Mouse (Mus musculus): ENCODE measurements around the gene Gm20388. TPM values are rescaled to one million over a fixed set of nuclear protein-coding genes. Genes with fewer than 3 reads are reported as not detected.

Gene Gm20388
- polyA plus RNA-seq, 1 experiment from 2014 or later: 8.3 TPM

- no peak overlapping the region for H3K4me3 ChIP-seq (ENCODE audit: low read depth, low read length)
- ATAC-seq (replicated peaks; ENCODE audit: low FRiP score, low TSS enrichment, low read depth) (no peak; the same call in 1 of the 2 replicates), DNase-seq (ENCODE audit: low spot score) (peak; percentile 69)
- peak overlapping the region; percentile 12 for H3K4me2 ChIP-seq (ENCODE audit: low read length)
- H3K27ac ChIP-seq (ENCODE audit: low read depth): peak overlapping the region; percentile 65; the same call in 1 of the 2 replicates
- H3K4me1 ChIP-seq (replicated peaks; ENCODE audit: control insufficient read depth, insufficient read depth, low read length): peaks cover 49% of the 10 kb centered on the region
- no peaks in the 10 kb centered on the region for H3K36me3 ChIP-seq (ENCODE audit: control insufficient read depth, insufficient read depth, low read length)
- WGBS: 17% methylated on average over 16 of the region's 16 CpGs
- no peaks in the 10 kb centered on the region for H3K27me3 ChIP-seq (replicated peaks; ENCODE audit: control insufficient read depth, insufficient read depth, low read length)
- H3K9me3 ChIP-seq (ENCODE audit: control insufficient read depth, low read length): no peaks in the 10 kb centered on the region
- no peak overlapping the region for H3K9ac ChIP-seq (ENCODE audit: low read length)
These were observed 2729.0 kb downstream of the Gm20388 start for GRCm38 (mm10) chr8:122639521-122640248.

DNA sequence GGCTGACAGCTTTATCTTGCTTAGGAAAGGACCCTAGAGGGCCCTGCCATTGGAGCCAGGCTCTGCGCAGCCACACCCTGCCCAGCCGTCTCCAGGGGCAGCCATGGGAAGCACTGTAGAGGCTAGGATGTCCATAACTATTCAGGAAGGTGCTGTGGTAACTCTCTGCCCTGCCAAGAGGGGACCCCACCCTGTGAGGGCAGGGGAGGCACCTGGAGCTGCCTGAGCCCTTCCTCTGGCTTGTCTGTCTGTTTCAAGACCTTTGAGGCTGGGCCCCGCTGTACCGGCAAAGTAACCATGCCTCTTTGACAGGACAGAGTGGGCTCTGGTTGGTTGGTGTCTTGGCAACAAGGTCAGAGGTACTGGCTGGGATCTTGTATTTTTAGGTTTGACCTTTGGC is 2730.2 kb downstream of the Gm20388 start:
- H3K27ac ChIP-seq (ENCODE audit: low read depth): no peak overlapping the region
- no peak overlapping the region for H3K9ac ChIP-seq (ENCODE audit: low read length)
- H3K4me3 ChIP-seq (ENCODE audit: low read depth, low read length): no peak overlapping the region
- peaks cover 44% of the 10 kb centered on the region for H3K4me1 ChIP-seq (replicated peaks; ENCODE audit: control insufficient read depth, insufficient read depth, low read length)
- ATAC-seq (replicated peaks; ENCODE audit: low FRiP score, low TSS enrichment, low read depth) (no peak), DNase-seq (ENCODE audit: low spot score) (no peak)
- H3K36me3 ChIP-seq (ENCODE audit: control insufficient read depth, insufficient read depth, low read length): no peaks in the 10 kb centered on the region
- H3K4me2 ChIP-seq (ENCODE audit: low read length): no peak overlapping the region
- no peaks in the 10 kb centered on the region for H3K27me3 ChIP-seq (replicated peaks; ENCODE audit: control insufficient read depth, insufficient read depth, low read length)
- 73% methylated on average over 4 of the region's 4 CpGs for WGBS
- no peaks in the 10 kb centered on the region for H3K9me3 ChIP-seq (ENCODE audit: control insufficient read depth, low read length)

DNA sequence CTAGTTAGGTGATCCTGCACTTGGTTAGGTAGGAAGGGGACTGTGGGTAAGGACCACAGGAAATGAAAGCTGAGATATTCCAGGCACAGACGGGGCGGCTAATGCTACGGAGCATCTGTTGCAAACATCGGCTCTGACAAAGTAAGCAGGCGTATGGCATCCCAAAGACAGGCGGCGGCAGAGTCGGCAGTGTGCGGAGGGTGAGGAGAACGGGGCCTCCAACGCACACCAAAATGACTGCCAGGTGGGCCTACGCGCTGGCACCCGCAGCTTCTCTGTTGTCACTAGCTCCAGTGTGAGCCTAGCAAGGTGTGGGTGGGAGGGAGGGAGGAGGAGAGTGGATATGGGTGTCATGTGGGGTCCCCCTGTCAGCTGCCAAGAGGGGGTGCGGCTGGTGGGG is 2730.8 kb downstream of the Gm20388 start:
- Histone ChIP-seq H3K36me3 (ENCODE audit: control insufficient read depth, insufficient read depth, low read length) (no peaks in the 10 kb centered on the region), H3K4me1 (replicated peaks; ENCODE audit: control insufficient read depth, insufficient read depth, low read length) (peaks cover 40% of the 10 kb centered on the region), H3K4me2 (ENCODE audit: low read length) (no peak overlapping the region), H3K27ac (ENCODE audit: low read depth) (no peak overlapping the region), H3K9ac (ENCODE audit: low read length) (no peak overlapping the region), H3K9me3 (ENCODE audit: control insufficient read depth, low read length) (no peaks in the 10 kb centered on the region), H3K27me3 (replicated peaks; ENCODE audit: control insufficient read depth, insufficient read depth, low read length) (no peaks in the 10 kb centered on the region), H3K4me3 (ENCODE audit: low read depth, low read length) (no peak overlapping the region)
- no peak for DNase-seq (ENCODE audit: low spot score)
- ATAC-seq (replicated peaks; ENCODE audit: low FRiP score, low TSS enrichment, low read depth): no peak
- WGBS: 56% methylated on average over 15 of the region's 15 CpGs

DNA sequence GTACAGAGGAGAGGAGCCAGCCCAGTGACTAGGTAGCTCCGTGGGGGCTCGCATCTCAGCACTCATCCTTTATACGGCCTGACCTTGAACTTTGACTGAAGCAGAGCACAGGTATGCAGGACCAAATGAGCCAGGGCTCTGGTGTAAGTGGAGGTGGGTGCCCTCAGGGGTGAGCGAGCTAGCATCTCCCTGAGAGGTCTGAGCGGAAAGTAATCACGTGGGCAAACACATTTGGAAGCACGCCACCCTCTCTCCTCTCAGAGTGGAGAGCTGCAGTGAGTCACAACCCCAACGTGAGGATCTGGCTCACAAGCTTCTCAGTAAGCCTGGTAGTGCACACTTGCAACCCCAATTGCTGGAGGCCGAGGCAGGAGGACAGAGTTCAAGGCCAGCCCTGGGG is 2731.4 kb downstream of the Gm20388 start:
- Histone ChIP-seq H3K9me3 (ENCODE audit: control insufficient read depth, low read length) (no peaks in the 10 kb centered on the region), H3K4me2 (ENCODE audit: low read length) (no peak overlapping the region), H3K4me1 (replicated peaks; ENCODE audit: control insufficient read depth, insufficient read depth, low read length) (peaks cover 33% of the 10 kb centered on the region), H3K27ac (ENCODE audit: low read depth) (no peak overlapping the region), H3K27me3 (replicated peaks; ENCODE audit: control insufficient read depth, insufficient read depth, low read length) (no peaks in the 10 kb centered on the region), H3K36me3 (ENCODE audit: control insufficient read depth, insufficient read depth, low read length) (no peaks in the 10 kb centered on the region), H3K9ac (ENCODE audit: low read length) (no peak overlapping the region), H3K4me3 (ENCODE audit: low read depth, low read length) (no peak overlapping the region)
- ATAC-seq (replicated peaks; ENCODE audit: low FRiP score, low TSS enrichment, low read depth) (no peak), DNase-seq (ENCODE audit: low spot score) (no peak)
- whole genome bisulfite sequencing: 57% methylated on average over 9 of the region's 9 CpGs

DNA sequence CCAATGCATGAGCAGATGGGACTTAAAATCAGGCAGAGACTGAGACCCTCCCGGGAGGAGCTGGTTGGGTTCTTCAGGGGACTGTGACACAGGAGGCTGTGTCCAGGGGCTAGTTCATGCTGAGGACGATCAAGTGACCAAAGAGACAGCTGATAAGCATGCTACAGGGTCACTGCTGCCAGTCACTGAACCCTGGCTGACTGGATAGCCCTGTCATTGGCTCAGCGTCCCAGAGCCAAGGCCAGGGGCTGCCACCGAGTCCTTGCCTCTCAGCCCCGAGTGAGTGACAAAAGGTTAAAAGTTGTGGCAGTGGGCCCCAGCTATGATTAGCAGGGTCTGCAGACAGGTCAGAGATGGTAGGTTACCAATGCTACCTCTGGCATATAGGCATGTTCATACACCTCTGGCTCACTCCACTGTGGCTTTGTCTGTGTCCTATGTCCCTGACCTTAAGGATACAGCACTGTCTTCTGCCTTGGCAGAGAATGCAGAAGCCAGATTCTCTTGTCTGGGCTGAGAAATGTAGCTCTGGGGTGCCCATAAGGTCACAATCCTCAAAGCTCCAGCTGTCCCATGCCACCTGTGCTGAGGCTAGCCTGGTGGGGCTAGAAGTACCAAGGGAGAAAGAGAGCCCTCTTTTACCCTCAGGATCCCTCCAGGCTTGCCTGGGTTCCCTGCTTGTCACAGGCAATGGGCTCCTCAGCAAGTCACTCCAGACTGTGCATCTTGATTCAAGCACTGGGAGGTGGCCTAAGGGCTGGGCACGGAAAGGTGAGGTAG is 2733.7 kb downstream of the Gm20388 start:
- no peaks in the 10 kb centered on the region for H3K36me3 ChIP-seq (ENCODE audit: control insufficient read depth, insufficient read depth, low read length)
- H3K27me3 ChIP-seq (replicated peaks; ENCODE audit: control insufficient read depth, insufficient read depth, low read length): no peaks in the 10 kb centered on the region
- no peak overlapping the region for H3K27ac ChIP-seq (ENCODE audit: low read depth)
- H3K4me2 ChIP-seq (ENCODE audit: low read length): no peak overlapping the region
- H3K9me3 ChIP-seq (ENCODE audit: control insufficient read depth, low read length): no peaks in the 10 kb centered on the region
- H3K4me1 ChIP-seq (replicated peaks; ENCODE audit: control insufficient read depth, insufficient read depth, low read length): peaks cover 28% of the 10 kb centered on the region
- DNase-seq (ENCODE audit: low spot score) (no peak), ATAC-seq (replicated peaks; ENCODE audit: low FRiP score, low TSS enrichment, low read depth) (no peak)
- no peak overlapping the region for H3K9ac ChIP-seq (ENCODE audit: low read length)
- no peak overlapping the region for H3K4me3 ChIP-seq (ENCODE audit: low read depth, low read length)
- 78% methylated on average over 6 of the region's 6 CpGs for WGBS

DNA sequence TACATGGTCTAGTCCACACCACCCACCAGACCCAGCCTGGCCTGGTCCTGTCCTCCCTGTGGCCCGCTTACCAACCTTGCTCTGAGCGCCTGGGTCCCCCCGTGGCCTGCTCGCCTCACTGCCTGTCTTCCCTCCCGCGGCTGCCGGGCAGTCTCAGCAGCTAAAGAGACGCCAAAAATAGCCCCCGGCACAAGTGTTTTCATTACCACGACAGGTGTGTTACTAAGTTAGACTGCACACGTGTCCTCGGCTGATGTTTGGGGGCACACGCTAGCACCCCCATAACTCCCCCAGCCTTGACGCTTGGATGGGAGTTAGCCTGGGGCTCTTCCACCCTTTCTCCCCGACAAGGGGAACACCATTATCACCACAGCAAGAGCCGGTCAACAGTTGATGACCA is 2735.7 kb downstream of the Gm20388 start:
- Histone ChIP-seq H3K27me3 (replicated peaks; ENCODE audit: control insufficient read depth, insufficient read depth, low read length) (no peaks in the 10 kb centered on the region), H3K4me1 (replicated peaks; ENCODE audit: control insufficient read depth, insufficient read depth, low read length) (peaks cover 11% of the 10 kb centered on the region), H3K36me3 (ENCODE audit: control insufficient read depth, insufficient read depth, low read length) (no peaks in the 10 kb centered on the region), H3K27ac (ENCODE audit: low read depth) (no peak overlapping the region), H3K4me2 (ENCODE audit: low read length) (no peak overlapping the region), H3K9me3 (ENCODE audit: control insufficient read depth, low read length) (no peaks in the 10 kb centered on the region), H3K4me3 (ENCODE audit: low read depth, low read length) (no peak overlapping the region), H3K9ac (ENCODE audit: low read length) (no peak overlapping the region)
- 88% methylated on average over 16 of the region's 16 CpGs for WGBS
- ATAC-seq (replicated peaks; ENCODE audit: low FRiP score, low TSS enrichment, low read depth): no peak
- no peak for DNase-seq (ENCODE audit: low spot score)

DNA sequence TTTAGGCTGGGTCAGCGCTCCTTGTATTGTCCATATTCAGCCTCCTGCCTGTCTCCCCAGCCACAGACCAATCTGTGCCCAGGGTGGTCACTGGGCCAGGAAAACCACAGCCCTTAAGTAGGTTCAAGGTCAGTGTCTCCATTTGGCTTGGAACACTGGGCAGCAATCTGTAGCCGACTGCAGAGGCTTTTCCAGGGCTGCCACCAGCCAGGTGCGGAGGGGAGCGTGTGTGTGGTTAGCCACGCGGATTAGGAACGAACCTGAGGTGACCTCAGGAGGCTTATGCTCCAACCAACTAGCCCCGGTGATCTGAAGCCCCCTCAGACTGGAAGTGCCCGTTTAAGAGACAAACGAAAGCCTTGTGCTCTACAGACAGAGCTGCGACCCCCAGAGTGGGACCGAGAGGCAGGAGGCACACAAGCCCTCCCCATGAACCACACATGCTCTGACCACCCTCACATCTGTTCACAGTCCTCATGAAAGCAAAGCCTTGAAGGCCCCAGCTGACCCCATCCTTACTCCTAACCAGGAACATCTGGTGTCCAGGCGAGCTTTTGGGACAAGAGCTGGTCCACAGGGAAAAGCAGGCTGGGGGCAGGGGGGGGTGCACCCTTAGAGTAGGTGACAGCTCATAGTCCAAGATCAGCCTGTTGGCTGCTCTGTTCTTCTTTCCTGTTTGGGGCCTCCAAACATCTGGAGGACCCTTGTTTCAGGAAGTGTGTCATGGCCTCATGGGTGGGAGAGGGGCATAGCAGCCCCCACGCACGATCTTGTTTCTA is 2737.7 kb downstream of the Gm20388 start:
- H3K9me3 ChIP-seq (ENCODE audit: control insufficient read depth, low read length): no peaks in the 10 kb centered on the region
- H3K4me3 ChIP-seq (ENCODE audit: low read depth, low read length): no peak overlapping the region
- no peak overlapping the region for H3K9ac ChIP-seq (ENCODE audit: low read length)
- H3K27ac ChIP-seq (ENCODE audit: low read depth): no peak overlapping the region
- ATAC-seq (replicated peaks; ENCODE audit: low FRiP score, low TSS enrichment, low read depth) (no peak), DNase-seq (ENCODE audit: low spot score) (no peak)
- peaks cover 17% of the 10 kb centered on the region for H3K4me1 ChIP-seq (replicated peaks; ENCODE audit: control insufficient read depth, insufficient read depth, low read length)
- H3K36me3 ChIP-seq (ENCODE audit: control insufficient read depth, insufficient read depth, low read length): no peaks in the 10 kb centered on the region
- H3K27me3 ChIP-seq (replicated peaks; ENCODE audit: control insufficient read depth, insufficient read depth, low read length): no peaks in the 10 kb centered on the region
- WGBS: 64% methylated on average over 15 of the region's 15 CpGs
- no peak overlapping the region for H3K4me2 ChIP-seq (ENCODE audit: low read length)

GRCm38 (mm10) chr8:122651326-122651921 is 2740.8 kb downstream of the Gm20388 start:
- ATAC-seq (replicated peaks; ENCODE audit: low FRiP score, low TSS enrichment, low read depth) (no peak), DNase-seq (ENCODE audit: low spot score) (no peak)
- 84% methylated on average over 16 of the region's 16 CpGs for WGBS
- Histone ChIP-seq H3K27ac (ENCODE audit: low read depth) (no peak overlapping the region), H3K36me3 (ENCODE audit: control insufficient read depth, insufficient read depth, low read length) (no peaks in the 10 kb centered on the region), H3K9me3 (ENCODE audit: control insufficient read depth, low read length) (no peaks in the 10 kb centered on the region), H3K4me2 (ENCODE audit: low read length) (no peak overlapping the region), H3K4me3 (ENCODE audit: low read depth, low read length) (no peak overlapping the region), H3K9ac (ENCODE audit: low read length) (no peak overlapping the region), H3K4me1 (replicated peaks; ENCODE audit: control insufficient read depth, insufficient read depth, low read length) (peaks cover 28% of the 10 kb centered on the region), H3K27me3 (replicated peaks; ENCODE audit: control insufficient read depth, insufficient read depth, low read length) (no peaks in the 10 kb centered on the region)
